Mouse (Mus musculus): Measurements from ENCODE around the gene Fcna.

Gene Fcna

DNA sequence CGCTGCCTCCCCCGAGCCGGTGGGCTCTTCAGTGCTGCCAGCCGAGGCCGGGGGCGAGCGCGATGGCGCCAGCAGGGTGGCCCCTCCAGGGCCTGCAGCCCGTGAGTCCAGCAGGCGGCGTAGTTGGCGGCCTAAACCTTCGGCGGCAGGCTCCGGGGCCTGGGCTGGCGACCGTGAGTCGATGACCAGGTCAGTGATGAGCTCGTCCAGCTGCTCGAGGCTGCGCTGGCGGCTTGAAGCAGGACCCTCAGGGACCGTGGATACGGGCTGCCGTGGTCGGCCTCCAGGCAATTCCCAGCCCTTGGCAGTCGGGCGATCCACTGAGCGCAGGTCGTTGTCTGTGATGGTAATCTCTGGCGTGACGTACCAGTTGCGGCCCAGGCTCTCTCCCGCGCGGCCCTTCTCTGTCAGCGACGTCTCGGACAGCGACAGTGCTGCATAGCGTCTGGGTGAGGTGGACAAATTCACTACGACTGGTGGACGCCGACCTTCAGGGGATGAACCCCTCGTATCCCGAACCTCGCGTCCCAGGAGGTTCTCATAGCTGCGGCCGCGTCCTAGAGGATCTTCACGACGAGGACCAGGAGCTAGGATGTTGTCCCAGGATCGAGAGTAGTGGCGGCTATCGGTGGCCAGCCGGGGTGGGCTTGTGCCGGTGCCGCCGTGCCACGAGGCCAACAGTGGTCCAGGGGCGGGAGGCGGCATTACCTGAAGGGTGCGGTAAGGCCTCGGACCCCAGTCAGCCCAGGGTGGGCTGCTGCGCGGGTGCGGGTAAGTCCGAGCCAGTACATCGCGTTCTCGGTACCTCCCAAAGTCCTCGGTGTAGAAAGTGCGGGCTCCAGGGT lies 49.7 kb downstream of the Fcna start:
- DNase-seq (ENCODE audit: low spot score), result no peak

DNA sequence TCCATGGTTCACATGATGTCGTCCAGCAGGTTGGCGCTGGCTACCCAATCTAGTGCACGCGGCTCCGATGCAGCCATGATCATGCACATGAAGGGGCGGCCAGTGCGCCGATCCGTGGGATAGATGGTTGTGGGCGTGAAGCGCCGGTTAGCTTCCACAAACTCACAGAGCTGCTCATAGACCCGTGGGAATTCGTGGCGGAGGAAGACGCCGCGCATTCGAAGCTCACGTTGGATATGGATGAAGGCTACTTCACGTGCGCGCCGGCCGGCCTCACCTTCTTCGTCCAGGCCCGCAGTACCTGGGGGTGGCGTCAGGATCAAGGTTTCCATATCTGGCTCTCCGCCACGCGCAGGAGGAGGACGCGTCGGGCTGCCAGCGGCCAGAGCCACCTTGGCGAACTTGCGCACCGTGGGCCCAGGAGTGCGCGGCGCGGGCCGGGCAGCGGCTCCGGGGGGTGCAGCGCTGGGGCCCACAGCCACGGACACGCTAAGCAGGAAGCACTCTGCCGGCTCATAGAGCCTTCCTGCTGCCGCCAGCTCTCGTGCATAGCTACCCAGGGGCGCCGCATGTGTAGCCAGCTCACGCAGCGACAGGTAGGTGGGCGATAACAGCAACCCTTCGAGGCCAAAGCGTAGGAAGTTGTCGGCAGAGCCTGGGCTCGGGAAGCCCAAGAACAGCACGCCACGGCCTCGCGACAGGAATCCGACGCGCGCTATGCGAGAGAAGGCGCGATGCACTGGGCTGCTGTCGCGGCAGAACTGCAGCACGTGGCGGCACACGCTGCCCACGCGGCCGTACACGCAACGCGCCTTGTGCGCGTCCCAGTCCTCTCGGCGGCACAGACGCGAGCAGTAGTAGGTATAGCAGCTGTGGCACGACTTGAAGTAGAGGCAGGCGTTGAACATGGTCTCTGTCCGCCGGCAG lies 50.6 kb downstream of the Fcna start:
- DNase-seq (ENCODE audit: low spot score), result no peak

DNA sequence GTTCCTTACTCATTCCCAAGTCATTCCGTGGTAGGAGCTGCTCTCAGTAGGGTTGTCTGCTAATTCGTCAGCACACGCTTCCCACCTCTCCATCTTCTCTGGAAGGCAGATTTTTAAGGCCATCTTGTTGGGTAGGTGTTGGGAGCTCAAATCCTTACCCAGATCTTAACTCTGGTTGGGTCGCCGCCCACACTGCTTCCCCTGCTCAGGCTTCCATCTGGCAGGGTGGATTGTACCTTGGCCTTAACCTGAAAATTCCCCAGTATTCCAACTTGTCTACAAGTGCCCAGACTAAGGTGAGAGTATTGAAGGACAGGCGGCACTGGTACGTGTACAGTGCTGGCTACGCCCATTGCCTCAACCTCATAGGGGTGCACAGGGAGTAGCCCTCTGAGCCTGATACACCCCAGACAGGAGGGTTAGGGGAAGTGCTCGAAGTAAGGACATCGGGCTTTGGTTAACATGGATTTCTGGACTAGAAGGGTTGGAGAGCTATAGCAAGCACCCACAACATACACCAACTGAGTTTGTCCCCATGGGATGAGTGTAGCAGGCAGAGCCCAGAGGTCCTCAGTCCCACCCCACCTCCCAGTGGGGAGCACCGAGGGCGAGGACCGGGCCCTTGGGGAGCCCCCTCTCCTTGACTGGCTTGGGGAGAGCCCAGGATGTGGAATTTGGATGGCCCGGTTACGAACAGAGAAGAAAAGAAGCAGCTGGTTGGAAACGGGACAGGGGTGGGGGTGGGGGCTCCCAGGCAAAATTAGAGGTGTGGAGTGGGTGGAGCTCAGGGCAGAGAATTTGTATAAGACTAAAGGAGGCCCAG lies 51.6 kb downstream of the Fcna start:
- no peak for DNase-seq (ENCODE audit: low spot score)

DNA sequence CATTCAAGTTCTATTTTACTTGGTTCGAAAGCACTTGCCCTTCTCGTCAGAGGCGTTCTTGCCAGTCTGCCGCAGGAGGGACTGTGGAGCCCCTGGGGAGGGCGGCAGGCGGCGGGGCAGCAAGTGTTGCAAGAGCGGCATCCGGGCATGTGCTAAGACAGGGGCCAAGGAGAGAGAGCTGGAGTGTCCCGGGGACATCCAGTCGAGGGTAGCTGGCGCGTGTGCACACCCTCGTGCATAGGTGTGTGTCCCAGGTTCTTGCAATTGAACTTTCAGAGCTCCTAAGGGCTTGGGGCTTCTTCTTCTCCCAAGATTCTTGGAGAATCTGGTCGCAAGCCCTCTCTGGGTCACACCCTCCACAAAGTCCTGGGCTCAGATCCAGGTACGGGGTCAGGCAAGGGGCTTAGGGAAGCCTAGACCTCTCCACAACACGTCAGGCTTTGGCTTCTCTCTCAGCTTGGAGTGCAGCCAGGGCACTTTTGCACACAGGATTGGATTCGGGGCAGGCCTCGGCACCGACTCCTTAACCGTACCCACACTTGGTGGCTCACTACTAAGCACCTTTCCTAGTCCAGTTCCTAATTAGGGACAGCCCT lies 52.3 kb downstream of the Fcna start:
- DNase-seq (ENCODE audit: low spot score), result no peak

Data from ovary, postnatal 10 days (tissue).